Mouse (Mus musculus) G1E (cell line): ENCODE results near the gene Fuom.

Source experiments
- CTCF ChIP-seq: IDR thresholded peaks from 2 replicates; pipeline ENCODE4 v1.5.1; 2012; ENCODE audit warnings: low read depth, low read length, inconsistent platforms, mixed read lengths
- GATA1 ChIP-seq: IDR thresholded peaks from 2 replicates; pipeline ENCODE4 v1.6.1; 2012; ENCODE audit warnings: borderline replicate concordance, low read length, inconsistent platforms, mixed read lengths
- GATA2 ChIP-seq: IDR thresholded peaks from 2 replicates; pipeline ENCODE4 v1.6.1; 2012; ENCODE audit warnings: low read depth, low read length, inconsistent platforms, borderline replicate concordance
- POLR2AphosphoS5 ChIP-seq: IDR thresholded peaks from 2 replicates; pipeline ENCODE4 v1.6.1; 2012; ENCODE audit warnings: low read depth, low read length, inconsistent platforms; ENCODE audit not compliant: insufficient replicate concordance
- TAL1 ChIP-seq: conservative IDR thresholded peaks from 2 replicates; pipeline ENCODE4 v1.6.1; 2012; ENCODE audit warnings: low read depth, low read length, inconsistent platforms, mixed read lengths

DNA sequence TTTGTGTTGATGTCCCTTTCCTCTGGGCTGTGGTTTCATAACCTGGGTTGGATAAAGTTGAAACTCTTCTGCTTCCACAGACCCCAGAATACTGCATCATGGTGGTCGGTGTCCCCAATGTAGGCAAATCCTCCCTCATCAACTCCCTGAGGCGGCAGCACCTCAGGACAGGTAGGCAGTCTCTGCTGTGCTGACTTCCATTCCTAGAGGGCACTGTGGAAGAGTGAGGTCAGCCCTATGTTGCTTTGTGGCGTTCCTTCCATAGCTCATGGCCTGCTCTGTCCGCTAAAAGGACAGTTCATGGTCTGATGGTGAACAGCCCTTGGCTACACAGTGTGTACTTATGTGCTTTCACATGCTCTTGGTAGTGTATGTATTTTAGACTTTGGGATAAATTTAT is 42.3 kb upstream of the Fuom start:
- TF ChIP-seq GATA1 (no peak), CTCF (no peak), POLR2AphosphoS5 (no peak), TAL1 (no peak), GATA2 (no peak)
